Mouse (Mus musculus): ENCODE results near the gene Aip.

The Aip gene

DNA sequence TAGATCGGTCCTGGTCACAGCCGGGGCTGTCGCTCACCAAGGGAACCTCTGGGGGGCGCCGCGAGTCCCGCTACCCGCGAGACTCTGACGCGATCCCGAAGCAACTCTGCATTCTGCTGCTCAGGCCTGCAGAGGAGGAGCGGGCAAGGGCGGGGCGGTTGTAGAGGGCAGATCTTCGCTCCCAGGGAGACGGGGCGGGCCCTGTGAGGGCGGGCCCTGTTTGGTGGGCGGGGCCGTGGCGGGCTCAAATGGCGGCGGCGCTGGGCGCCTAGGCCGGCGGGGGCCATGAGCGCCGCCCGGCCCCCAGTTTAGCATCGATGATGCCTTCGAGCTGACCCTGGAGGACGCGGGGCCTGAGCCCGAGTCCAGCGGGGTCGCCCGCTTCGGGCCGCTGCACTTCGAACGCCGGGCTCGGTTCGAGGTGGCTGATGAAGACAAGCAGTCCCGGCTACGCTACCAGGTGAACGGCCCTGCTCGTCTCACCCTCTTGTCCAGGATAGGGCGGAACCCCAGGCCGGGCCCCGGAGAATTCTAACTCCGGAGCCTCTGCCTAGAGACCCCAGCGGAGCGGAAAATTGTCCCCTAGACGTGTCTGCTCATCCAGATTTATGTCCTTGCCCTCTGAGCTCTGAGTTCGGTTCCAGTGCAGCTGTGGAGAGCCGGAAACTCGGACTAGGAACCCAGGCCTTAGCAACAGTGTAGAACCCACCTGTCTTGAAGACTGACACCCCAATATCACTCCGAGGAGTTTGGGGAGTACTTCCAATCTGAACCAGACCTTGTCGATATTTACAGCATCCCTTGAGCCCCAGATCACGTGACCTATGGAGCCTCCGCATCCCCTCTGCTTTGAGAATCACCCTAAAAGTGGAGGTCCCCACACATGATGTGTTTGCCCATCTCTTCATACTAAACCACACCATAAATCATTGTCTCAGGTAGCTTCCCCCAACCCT lies at the start of gene Aip:
TSS of gene Aip (minus strand) at position 118 of the 956 bp plus-strand sequence.
- peak; percentile 99 for DNase-seq

DNA sequence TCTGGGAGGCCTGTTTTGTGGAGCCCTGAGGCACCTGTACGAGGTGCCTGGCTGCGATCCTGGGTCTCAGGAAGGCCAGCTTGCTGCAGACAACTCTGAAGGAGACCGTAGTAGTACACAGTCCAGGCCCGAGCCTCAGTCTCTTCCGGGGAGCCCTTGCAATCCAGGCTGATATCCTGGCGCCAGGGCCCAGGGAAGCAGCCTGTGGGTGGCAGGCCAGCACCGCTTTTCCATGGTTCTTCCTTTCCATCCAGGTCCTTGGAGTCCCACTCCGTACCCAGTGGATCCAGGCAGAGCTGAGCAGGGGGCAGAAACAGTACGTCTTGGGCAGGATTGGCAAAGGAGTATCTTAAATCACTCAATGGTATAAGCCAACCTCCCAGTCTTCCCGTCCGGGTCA lies 47.3 kb upstream of the Aip start:
- DNase-seq = no peak

DNA sequence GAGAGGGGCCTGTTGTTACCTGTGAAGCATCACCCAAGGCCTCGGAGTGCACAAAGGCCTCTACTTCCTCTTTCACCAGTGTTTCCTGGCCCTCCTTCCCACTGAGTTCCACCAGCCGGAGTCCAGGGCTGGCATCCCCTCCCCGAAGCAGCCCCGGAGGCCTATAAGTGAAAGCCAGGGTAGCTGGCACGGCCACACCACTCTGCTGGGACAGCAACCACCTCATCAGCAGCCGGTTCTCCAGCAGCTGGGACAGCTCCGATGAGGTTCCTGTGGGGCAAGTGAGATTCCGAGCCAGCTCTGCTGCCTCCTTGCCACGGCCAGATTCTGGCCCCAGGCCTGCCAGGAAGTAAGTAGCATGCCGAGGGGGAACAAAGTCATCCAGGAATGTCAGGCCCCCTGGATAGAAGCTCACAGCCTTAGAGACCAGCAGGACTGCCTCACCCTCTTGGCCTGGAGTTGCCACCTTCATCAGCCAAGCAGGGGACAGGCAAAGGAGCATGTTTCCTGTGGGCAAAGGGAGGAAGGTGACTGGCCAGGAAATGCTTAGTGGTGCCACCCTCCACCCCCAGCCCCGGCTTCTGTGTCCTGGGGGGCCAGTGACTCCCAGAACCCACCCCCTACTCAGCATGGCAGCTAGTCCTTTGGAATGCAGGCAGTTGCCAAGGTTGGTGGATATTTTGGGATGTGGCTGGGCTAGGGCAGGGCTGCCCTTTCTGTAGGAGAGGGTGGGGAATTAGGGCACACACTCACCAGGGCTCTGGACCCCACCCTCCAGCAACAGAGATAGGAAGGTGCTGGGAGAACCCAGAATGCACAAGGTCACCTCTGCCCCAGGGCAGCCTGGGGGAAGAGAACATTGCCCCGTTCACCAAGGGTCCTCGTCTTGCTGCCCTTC lies 46.0 kb upstream of the Aip start:
- no peak for DNase-seq

GRCm38 (mm10) chr19:4170723-4171392 lies 45.2 kb upstream of the Aip start:
- DNase-seq = no peak

DNA sequence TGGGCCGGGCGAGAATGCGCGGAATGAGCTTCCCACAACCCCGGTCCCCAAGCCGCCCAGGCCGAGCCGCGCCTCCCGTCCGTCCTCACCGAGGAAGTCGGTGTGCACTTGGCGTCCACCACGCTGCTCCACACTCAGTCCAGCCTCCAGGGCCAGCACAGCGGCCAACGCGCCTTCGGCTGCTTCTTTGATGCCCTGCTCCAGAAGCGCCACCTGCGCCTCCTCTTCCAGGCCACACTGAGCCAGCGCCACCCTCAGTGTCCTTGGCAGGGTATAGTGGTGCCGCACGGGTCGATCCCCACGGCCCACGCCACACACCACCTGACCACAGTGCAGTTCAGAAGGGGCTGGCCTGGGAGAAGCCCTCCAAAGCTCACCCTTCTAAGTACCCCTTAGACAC lies 44.2 kb upstream of the Aip start:
- DNase-seq = peak in 1 of 2 experiments; percentile 49

- DNase-seq = peak; percentile 98 to 99
Measured at GRCm38 (mm10) chr19:4169378-4169784, 43.7 kb upstream of the Aip start.

DNA sequence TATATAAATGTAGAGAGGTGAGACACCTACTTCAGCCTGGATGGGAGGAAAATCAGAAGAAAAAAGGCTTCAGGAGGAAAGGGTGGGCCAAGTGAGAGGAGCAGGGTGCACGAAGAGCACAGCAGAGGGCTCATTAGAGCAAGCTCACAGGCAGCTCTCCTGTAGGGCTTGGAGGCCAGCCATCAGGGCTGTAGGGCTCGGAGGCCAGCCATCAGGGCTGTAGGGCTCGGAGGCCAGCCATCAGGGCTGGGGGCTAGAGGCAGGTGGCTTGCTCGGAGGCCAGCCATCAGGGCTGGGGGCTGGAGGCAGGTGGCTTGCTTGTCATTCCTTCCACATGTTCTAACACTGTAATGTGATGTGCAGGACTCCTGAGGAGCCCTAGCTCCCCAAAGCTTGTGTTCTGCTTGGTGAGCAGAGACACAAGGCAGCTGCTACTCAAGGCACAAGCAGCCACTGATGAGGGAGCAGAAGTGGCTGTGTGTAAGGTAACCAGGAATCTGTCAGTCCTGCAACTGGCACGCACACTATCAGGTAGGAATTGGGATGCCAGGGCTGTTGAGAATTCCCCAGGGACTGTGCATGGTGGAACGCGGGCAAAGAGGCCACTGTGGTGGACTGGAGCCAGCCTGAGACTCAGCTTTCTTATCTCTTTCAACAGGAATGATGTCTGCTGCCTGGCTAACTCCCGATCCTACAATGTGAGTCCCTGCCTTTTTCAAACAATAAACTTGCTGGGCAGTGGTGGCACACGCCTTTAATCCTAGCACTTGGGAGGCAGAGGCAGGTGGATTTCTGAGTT lies 41.2 kb upstream of the Aip start:
- DNase-seq = no peak

DNA sequence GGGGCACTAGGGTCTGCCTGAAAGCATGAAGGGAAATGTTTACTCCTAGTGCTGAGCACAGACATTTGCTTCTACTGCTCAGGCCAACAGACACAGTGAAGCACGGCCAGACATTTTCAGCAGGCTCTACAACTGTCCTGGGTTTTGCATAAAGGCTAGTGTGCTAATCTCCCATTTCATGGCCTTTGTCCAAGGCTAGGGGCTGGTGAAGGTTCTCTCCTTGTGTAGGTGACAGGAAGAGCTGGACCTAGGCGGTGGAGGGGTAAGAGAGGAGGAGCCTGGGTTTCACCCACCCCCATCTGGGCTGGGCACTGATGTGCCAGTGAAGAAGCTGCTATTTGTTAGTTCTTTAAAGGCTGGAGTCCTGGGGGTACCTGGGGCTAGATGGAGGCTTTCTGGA lies 39.1 kb upstream of the Aip start:
- DNase-seq = no peak

- no peak for DNase-seq
Measured at GRCm38 (mm10) chr19:4164100-4164499, 38.4 kb upstream of the Aip start.

- no peak for DNase-seq
Measured at GRCm38 (mm10) chr19:4163543-4163887, 37.9 kb upstream of the Aip start.

DNA sequence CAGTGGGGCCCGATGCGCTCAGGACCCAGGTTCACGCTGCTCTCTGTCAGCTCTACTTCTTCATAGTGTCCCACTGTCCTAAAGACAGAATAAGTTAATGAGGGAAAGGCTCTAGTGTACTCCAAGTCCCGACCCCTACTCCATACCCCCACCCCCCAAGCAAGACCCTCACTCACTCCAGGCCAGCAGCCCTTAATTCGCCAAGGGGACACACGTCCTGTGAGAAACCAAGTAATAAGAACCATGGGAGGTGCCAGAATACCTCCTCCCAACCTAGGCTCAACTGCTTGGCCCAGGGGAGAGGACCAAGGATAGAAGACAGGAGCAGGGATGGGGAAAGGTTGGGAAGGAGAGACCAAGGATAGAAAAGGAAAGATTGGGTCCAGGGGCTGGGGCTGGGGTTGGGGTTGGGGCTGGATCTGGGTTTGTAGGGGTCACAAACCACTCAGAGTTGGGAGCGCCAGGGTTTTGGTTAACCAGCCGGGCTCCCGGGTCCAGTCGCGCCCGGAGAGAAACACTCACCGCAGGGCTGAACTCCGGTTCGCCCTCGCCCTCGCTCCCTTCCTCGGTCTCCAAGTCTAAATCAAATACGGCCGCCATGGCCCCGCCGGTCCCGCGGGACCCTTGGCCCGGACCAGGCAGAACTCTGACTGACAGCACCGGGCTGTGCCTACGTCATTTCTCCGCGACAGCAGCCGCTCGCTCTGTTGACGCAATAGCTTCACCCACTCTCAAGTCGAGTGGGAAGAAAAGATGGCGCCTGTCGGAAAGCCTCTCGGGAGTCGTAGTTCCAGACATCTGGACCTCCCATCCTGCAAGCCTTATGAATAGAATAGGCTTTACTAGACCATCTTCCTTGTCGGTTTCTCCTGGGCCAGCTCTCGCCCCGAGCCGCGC lies 37.2 kb upstream of the Aip start, which contains the start of gene Rps6kb2:
TSS of gene Rps6kb2 (minus strand) at position 709 of the 897 bp plus-strand sequence.
- DNase-seq = peak; percentile 88 to 91

GRCm38 (mm10) chr19:4159049-4159448 lies 33.4 kb upstream of the Aip start:
- no peak for DNase-seq

DNA sequence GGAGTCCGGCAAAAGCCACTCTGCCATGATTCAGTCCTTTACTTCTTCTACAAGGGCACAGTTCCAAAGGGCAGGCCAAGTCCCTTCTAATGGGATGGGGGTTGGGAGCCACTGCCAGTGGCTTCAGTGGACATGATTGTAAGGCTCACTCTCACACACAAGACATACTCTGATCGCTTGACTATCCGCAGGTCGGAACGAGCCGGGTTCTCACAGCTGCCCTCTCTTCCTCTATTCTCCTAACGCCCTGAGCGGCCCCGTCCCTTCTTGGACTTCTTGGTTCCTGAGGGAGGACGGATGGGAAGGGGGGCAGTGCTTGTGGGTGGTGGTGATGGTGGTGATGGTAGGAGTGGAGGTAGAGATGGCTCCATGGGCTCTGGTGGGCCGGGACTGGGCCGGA lies 31.1 kb upstream of the Aip start:
- no peak for DNase-seq

DNA sequence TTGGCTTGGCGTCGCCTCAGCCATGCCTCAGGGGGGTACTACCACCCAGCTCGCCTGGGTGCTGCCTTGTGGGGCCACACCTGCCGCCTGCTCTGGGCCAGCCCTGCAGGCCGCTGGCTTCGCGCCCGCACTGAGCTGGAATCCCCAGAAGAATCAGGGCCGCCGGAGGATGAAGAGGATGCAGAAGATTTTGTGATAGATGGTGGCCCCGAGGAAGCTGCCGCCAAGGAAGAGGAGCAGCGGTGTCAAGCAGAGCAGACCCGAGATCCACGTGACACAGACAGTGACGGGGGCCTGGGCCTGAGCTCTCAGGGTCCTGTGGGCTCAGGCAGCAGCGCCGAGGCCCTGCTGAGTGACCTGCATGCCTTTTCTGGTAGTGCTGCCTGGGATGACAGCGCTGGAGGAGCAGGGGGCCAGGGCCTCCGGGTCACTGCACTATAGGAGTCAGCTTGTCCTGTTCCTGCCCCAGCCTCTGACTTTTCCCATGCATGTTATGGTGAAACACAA lies 30.5 kb upstream of the Aip start:
- peak in 1 of 2 experiments; percentile 47 for DNase-seq

DNA sequence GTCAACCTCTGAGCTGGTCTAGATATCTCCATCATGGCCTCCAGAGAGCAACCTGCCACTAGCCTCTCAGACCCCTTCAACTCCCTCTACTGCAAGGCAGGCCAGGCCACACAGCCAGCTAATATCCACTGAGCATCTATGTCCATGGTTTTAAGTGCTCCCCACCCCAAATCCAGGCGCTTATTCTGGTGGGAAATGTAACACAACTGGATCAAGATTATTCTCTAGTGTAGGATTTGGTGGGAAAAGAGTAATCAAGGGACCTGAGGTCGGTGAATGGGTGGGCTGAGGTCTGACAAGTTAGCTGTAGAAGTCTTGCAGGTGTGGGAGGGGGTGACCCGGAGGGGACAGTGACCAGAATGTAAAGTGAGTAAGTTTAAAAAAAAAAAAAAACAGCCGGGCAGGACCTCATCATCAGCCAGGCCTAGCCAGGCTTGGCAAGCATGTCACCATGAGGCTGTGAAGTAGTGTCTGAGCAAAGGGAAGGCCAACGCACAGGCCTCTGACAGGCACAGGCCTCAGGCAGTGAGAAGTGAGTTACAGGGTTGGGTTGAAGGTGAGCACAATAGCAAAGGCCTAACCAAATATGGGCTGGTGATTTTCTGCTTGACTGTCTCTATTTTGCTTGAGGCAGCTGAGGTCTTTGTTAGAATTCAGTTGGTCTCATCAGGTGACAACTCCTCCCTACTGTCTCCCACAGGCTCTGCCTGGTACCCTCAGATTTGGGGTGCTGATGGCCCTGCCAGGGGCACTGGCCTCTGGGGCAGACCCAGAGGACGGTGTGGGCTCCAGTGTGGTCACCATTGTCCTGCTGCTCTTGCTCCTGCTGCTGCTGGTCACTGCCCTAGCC lies 29.8 kb upstream of the Aip start:
- DNase-seq = no peak

DNA sequence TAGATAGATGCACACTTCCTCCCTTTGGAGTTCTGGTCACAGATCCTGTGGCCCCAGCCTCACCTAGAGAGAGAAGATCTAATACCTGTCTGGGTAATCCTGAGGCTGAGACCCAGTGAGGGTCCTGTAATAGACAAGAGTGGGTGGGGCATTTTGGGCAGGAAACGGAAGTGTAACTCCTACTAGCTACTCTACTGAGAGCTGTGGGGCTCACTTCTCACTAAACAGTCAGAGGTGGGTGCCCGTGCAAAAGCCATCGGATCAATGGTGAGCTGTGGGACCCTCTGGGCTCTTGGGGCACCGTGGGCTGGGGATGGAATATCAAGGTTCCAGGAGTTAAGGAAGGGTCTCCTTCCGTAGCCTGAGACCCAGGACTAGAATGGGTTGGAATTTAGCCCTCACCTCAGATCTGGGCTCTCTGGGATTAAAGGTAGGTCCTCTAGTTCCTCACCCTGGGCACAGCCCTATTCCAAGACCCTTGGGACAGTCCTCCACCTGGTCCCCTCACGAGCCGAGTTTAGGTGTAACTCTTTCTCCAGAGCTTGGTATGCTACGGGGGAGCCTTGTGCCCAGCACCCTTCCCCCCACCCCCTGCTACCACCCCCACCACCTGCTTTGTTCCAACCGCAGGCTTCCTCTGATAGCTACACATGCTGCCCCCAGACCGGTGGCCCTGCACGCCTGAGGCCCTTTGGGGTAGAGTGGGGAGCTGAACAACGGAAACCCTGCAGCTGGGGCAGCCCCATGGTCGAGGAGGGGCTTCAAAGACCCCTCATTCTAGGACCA lies 29.0 kb upstream of the Aip start:
- DNase-seq = peak; percentile 74 to 86

DNA sequence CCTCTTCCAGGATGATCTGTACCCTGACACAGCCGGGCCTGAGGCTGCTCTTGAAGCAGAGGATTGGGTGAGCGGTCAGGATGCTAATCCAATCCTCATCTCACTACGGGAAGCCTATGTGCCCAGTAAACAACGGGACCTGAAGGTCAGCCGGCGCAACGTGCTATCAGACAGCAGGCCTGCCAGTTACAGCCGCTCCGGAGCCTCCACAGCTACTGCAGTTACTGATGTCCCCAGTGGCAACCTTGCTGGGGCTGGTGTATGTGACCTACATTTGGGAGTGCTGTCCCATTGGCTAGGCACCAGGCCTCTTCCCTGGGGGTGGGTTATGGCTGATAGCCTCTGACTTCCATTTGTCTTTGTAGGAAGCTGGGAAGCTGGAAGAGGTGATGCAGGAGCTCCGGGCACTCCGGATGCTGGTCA lies 27.6 kb upstream of the Aip start, which contains the start of gene Ptprcap:
TSS of gene Ptprcap (plus strand) at position 373 of the 423 bp plus-strand sequence.
- DNase-seq = no peak

DNA sequence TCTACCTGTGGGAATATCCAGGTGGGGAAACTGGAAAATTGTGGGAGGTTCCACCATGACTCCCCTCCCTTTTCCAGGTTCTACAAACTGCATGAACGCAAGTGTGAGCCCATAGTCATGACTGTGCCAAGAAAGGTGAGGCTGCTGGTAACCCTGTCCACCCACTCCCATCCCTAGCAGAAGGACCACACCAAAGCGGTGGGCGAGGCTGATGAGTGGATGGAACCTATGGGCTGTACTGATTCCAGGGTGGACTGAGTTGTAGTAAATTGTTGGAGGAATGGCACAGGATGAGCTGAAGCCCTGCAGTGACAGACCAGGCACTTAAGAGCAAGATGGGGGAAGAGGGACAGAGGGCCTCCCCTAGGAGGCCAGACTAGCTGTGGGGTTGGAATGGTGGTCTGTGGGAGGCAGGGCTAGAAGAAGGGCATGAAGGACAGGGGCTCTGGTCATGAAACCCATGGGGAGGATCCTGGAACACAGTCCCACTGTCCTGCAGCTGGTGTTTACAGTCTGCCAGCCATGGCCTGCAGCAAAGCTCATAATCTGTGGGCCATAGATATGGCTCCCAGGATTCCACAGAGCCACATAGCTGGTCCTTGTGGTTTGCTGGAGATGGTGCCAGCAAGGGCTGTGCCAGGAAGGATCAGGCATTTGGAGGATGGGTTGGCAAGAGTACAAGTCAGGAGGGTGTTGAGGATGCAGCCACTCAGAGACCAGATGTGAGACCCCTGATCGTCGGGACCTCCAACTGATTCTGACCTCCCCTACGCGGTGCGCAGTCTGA lies 27.0 kb upstream of the Aip start:
- DNase-seq = no peak
